Mouse (Mus musculus) midbrain, embryonic 14.5 days (tissue): ENCODE data around the gene Orai3. TPM values are rescaled to one million over a fixed set of nuclear protein-coding genes. Genes with fewer than 3 reads are reported as not detected.

ENCODE experiments used
- ATAC-seq: fragments of 200-750 bp; cut with Nextera tagmentation; 2 replicates; pipeline ENCODE4 v1.8.0; 2017; ENCODE audit warnings: moderate number of reproducible peaks, moderate library complexity; ENCODE audit not compliant: low FRiP score, low TSS enrichment
- DNase-seq: peaks from one replicate; pipeline ENCODE4 v3.0.0-alpha.2; 2015
- H3K27ac ChIP-seq: fragments of 300-500 bp; sonication (generic); replicated peaks from 2 replicates; pipeline ENCODE4 v1.5.1; 2014; ENCODE audit warnings: mild to moderate bottlenecking, low read depth, low read length, moderate library complexity
- H3K27me3 ChIP-seq: fragments of 300-500 bp; sonication (generic); 2 replicates; pipeline ENCODE4 v1.6.1; 2014; ENCODE audit warnings: low read length, control low read depth, mixed read lengths; ENCODE audit not compliant: control insufficient read depth, insufficient read depth
- H3K36me3 ChIP-seq: fragments of 300-500 bp; sonication (generic); 2 replicates; pipeline ENCODE4 v1.6.1; 2014; ENCODE audit warnings: low read length, control low read depth; ENCODE audit not compliant: control insufficient read depth, insufficient read depth
- H3K4me1 ChIP-seq: fragments of 300-500 bp; sonication (generic); 2 replicates; pipeline ENCODE4 v1.6.1; 2014; ENCODE audit warnings: mild to moderate bottlenecking, antibody characterized with exemption, low read length, control low read depth; ENCODE audit not compliant: control insufficient read depth, insufficient read depth
- H3K4me2 ChIP-seq: fragments of 300-500 bp; sonication (generic); 2 replicates; pipeline ENCODE4 v1.6.1; 2014; ENCODE audit warnings: mild to moderate bottlenecking, low read length, moderate library complexity
- H3K4me3 ChIP-seq: fragments of 300-500 bp; sonication (generic); replicated peaks from 2 replicates; pipeline ENCODE4 v1.5.1; 2014; ENCODE audit warnings: low read depth, low read length
- H3K9ac ChIP-seq: fragments of 300-500 bp; sonication (generic); replicated peaks from 2 replicates; pipeline ENCODE4 v1.6.1; 2014; ENCODE audit warnings: mild to moderate bottlenecking, low read length, moderate library complexity
- H3K9me3 ChIP-seq: fragments of 300-500 bp; sonication (generic); 2 replicates; pipeline ENCODE4 v1.6.1; 2016; ENCODE audit warnings: low read length, control low read depth, mixed read lengths; ENCODE audit not compliant: control insufficient read depth
- WGBS: fragments of 180-500 bp; shearing (Covaris S2); extraction: QIAGEN DNeasy Blood & Tissue Kit; methylation state at CpG from one replicate; pipeline ENCODE4 v1.1.7; 2014; 5-methylcytosine and 5-hydroxymethylcytosine counted together
- polyA plus RNA-seq: library from polyadenylated mRNA; unstranded; fragments of >200 nt; fragmentation: Nextera tagmentation; extraction: Ambion mirVana; gene quantifications from 2 replicates; pipeline ENCODE4 v1.2.1, GENCODE M21; 2014

The Orai3 gene
- polyA plus RNA-seq, 1 experiment from 2014 or later, result 3.4 TPM

GRCm38 (mm10) chr7:127753158-127753557, 16.5 kb upstream of the Orai3 start:
- H3K36me3 ChIP-seq, result peaks cover 100% of the 10 kb centered on the region
- no peak overlapping the region for H3K9ac ChIP-seq
- no peak overlapping the region for H3K4me3 ChIP-seq
- H3K27me3 ChIP-seq, result no peaks in the 10 kb centered on the region
- no peak for ATAC-seq
- 82% methylated on average over 5 of the region's 5 CpGs for WGBS
- no peak for DNase-seq
- no peak overlapping the region for H3K27ac ChIP-seq
- H3K4me1 ChIP-seq, result peaks cover under 1% of the 10 kb centered on the region
- no peaks in the 10 kb centered on the region for H3K9me3 ChIP-seq
- H3K4me2 ChIP-seq, result no peak overlapping the region

DNA sequence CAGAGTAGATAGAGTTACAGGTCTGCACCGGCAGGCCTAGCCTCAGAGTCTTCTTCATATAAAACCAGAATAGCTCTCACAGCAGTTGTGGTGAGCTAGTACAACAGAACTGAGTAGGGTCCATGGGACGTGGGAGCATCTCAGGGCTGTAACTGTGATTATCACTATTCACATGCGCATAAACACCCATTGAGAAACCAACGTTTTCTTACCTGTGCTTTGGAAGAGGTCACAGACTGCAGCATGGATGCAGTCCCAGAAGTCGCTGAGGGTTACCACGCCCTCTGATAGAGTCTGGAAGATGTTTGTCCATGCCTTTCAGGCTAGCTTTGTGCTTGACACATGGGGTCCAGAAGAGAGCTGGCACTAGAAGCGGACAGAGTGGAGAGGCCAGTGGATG, 15.9 kb upstream of the Orai3 start:
- H3K4me3 ChIP-seq, result no peak overlapping the region
- H3K27ac ChIP-seq, result no peak overlapping the region
- H3K36me3 ChIP-seq, result peaks cover 99% of the 10 kb centered on the region
- H3K9me3 ChIP-seq, result no peaks in the 10 kb centered on the region
- H3K9ac ChIP-seq, result no peak overlapping the region
- no peaks in the 10 kb centered on the region for H3K4me1 ChIP-seq
- ATAC-seq (no peak), DNase-seq (no peak)
- H3K4me2 ChIP-seq, result no peak overlapping the region
- no peaks in the 10 kb centered on the region for H3K27me3 ChIP-seq
- WGBS, result 91% methylated on average over 7 of the region's 7 CpGs

GRCm38 (mm10) chr7:127759716-127760115, 9.9 kb upstream of the Orai3 start:
- WGBS, result 91% methylated on average over 6 of the region's 6 CpGs
- DNase-seq (no peak), ATAC-seq (no peak)
- H3K9me3 ChIP-seq, result no peaks in the 10 kb centered on the region
- no peaks in the 10 kb centered on the region for H3K4me1 ChIP-seq
- no peaks in the 10 kb centered on the region for H3K27me3 ChIP-seq
- H3K4me2 ChIP-seq, result no peak overlapping the region
- no peak overlapping the region for H3K4me3 ChIP-seq
- H3K9ac ChIP-seq, result no peak overlapping the region
- no peak overlapping the region for H3K27ac ChIP-seq
- H3K36me3 ChIP-seq, result peaks cover 87% of the 10 kb centered on the region

DNA sequence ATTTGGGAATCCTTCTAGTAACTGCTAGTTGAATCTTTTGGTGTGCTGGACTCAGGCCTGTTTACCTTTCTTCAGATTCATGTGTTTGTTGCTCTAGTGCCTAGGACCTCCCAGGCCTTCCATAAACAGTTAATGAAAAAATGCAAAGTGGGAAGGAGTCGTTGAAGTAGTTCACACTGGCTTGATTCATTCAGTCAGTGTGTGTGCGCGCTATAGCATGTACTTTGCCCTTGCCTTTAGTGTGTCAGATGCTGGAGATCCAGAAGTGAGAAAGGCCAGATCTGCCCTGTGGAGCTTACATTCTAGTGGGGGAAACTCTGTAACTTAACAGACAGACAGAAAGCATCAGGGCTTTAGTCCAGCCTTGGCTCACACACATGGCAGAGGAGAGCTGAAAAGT, 9.1 kb upstream of the Orai3 start:
- Histone ChIP-seq H3K4me1 (no peaks in the 10 kb centered on the region), H3K9ac (no peak overlapping the region), H3K4me3 (no peak overlapping the region), H3K4me2 (no peak overlapping the region), H3K9me3 (no peaks in the 10 kb centered on the region), H3K36me3 (peaks cover 87% of the 10 kb centered on the region), H3K27ac (no peak overlapping the region), H3K27me3 (no peaks in the 10 kb centered on the region)
- WGBS, result 87% methylated on average over 3 of the region's 3 CpGs
- DNase-seq, result no peak
- no peak for ATAC-seq

DNA sequence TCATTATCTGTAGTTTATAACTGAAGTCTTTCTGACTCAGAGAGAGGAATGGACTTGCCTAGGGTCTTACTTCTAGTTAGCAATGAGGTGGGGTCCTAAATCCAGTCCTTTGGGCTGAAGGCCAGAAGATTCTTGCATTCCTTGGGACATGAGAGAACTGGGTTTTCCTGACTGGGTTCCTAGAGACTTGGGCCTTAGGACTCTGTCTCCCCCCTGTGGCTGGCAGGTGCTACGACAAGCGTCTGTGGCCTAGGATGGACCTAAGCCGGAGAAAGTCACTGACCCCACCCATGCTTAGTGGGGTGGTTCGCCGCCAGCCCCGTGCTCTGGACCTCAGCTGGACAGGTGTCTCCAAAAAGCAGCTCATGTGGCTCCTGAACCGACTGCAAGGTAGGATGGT, 8.6 kb upstream of the Orai3 start:
- 40% methylated on average over 7 of the region's 7 CpGs for WGBS
- no peak overlapping the region for H3K4me3 ChIP-seq
- H3K27me3 ChIP-seq, result no peaks in the 10 kb centered on the region
- H3K36me3 ChIP-seq, result peaks cover 87% of the 10 kb centered on the region
- no peak overlapping the region for H3K4me2 ChIP-seq
- ATAC-seq (no peak), DNase-seq (peak; percentile 78)
- no peak overlapping the region for H3K9ac ChIP-seq
- H3K9me3 ChIP-seq, result no peaks in the 10 kb centered on the region
- no peaks in the 10 kb centered on the region for H3K4me1 ChIP-seq
- H3K27ac ChIP-seq, result no peak overlapping the region

DNA sequence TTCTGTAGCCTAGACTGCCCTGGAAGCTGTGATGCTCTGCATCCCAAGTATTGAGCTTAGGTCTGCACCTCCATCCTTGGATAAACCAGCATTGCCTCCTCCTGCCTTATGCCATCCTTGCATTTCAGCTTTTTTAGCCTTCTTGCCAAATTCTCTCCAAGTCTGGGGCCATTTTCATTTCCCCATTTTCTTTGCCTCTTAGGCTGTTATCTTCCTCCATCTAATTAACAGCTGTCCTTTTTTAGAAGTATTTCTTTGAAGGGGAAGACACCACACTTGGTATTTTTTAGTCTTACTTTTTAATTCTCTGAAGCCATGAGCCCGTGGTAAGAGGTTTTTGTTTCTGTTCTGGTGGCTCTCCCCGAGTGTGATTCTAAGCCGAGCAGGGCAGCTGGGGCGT, 6.0 kb upstream of the Orai3 start:
- H3K4me2 ChIP-seq, result no peak overlapping the region
- peaks cover 5% of the 10 kb centered on the region; the same call in 1 of the 2 replicates for H3K4me1 ChIP-seq
- H3K27me3 ChIP-seq, result no peaks in the 10 kb centered on the region
- no peak overlapping the region for H3K27ac ChIP-seq
- H3K9me3 ChIP-seq, result no peaks in the 10 kb centered on the region
- no peak overlapping the region for H3K4me3 ChIP-seq
- H3K9ac ChIP-seq, result no peak overlapping the region
- 96% methylated on average over 4 of the region's 4 CpGs for WGBS
- DNase-seq, result no peak
- H3K36me3 ChIP-seq, result peaks cover 86% of the 10 kb centered on the region
- no peak for ATAC-seq

DNA sequence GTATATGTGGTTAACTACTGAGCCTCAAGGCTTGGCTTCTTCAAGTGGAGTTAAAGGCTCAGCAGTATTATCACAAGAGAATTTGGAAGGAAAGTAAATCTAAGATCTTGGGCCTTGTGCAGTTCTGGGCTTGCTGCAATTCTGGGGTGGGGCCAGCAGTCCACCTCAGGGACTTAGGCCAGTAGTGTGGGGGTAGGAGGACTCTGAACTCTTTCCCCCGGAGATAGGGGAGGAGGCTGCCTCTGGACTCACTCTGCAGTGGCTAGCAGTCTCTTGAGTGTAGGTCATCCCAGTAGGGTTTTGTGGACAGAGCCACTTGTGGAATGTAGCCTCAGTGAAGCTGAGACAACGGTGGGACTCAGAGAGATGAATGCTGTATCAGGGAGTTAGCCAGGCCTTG, 3.9 kb upstream of the Orai3 start:
- ATAC-seq (no peak), DNase-seq (no peak)
- H3K9me3 ChIP-seq, result no peaks in the 10 kb centered on the region
- H3K27ac ChIP-seq, result no peak overlapping the region
- no peak overlapping the region for H3K9ac ChIP-seq
- no peak overlapping the region for H3K4me3 ChIP-seq
- H3K4me1 ChIP-seq, result peaks cover 22% of the 10 kb centered on the region
- H3K27me3 ChIP-seq, result no peaks in the 10 kb centered on the region
- H3K4me2 ChIP-seq, result no peak overlapping the region
- 89% methylated on average over 2 of the region's 2 CpGs for WGBS
- peaks cover 70% of the 10 kb centered on the region for H3K36me3 ChIP-seq

DNA sequence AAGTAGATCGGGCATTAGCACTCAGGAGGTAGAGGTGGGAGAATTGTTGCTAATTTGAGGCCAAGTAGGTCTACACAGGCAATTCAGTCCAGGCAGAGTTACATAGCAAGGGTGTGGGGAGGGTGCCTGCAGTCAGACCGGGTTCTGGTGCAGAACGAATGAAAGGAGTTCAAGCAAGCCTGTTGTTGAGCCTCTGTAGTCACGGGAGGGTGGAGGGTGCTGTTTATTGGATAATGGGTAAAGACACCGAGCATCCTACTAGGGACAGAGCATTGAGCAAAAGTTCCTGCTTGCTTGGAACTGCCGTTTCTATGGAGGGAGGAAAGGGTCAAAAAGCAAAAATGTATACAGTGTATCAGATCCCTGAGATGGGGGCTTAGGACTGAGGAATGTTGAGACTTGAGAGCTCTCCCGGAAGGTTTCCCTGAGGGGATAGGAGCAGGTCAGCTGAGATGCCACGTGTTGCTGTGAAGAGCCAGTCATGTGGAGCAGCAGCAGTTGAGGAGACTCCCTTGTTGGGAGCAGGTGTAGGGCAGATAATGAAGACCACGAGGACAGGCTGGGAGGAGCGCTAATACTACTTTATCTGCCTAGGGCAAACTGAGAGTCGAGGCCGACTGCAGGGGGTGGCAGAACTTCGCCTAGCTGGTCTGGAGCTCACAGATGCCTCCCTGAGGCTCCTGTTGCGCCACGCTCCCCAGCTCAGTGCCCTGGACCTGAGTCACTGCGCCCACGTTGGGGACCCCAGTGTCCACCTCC, 2.6 kb upstream of the Orai3 start:
- Histone ChIP-seq H3K9ac (no peak overlapping the region), H3K4me2 (no peak overlapping the region), H3K9me3 (no peaks in the 10 kb centered on the region), H3K27ac (no peak overlapping the region), H3K36me3 (peaks cover 63% of the 10 kb centered on the region), H3K27me3 (no peaks in the 10 kb centered on the region), H3K4me3 (no peak overlapping the region), H3K4me1 (peaks cover 23% of the 10 kb centered on the region)
- ATAC-seq (no peak), DNase-seq (no peak)
- 83% methylated on average over 17 of the region's 17 CpGs for WGBS

- Histone ChIP-seq H3K9me3 (no peaks in the 10 kb centered on the region), H3K27ac (0 out of 2 replicates have a peak overlapping the region, but pooled peaks have one; percentile 49), H3K9ac (no peak overlapping the region), H3K4me2 (no peak overlapping the region), H3K36me3 (peaks cover 55% of the 10 kb centered on the region), H3K4me3 (no peak overlapping the region), H3K4me1 (peaks cover 23% of the 10 kb centered on the region), H3K27me3 (no peaks in the 10 kb centered on the region)
- ATAC-seq (no peak), DNase-seq (no peak)
- WGBS, result 95% methylated on average over 19 of the region's 19 CpGs
These were observed 1.8 kb upstream of the Orai3 start for GRCm38 (mm10) chr7:127767671-127768345.
